Mouse (Mus musculus) G1E (cell line): Measurements from ENCODE around the gene Mtrf1l.

Experiments
- CTCF ChIP-seq: IDR thresholded peaks from 2 replicates; pipeline ENCODE4 v1.5.1; 2012; ENCODE audit warnings: low read depth, low read length, inconsistent platforms, mixed read lengths
- GATA1 ChIP-seq: IDR thresholded peaks from 2 replicates; pipeline ENCODE4 v1.6.1; 2012; ENCODE audit warnings: borderline replicate concordance, low read length, inconsistent platforms, mixed read lengths
- POLR2AphosphoS5 ChIP-seq: IDR thresholded peaks from 2 replicates; pipeline ENCODE4 v1.6.1; 2012; ENCODE audit warnings: low read depth, low read length, inconsistent platforms; ENCODE audit not compliant: insufficient replicate concordance
- TAL1 ChIP-seq: conservative IDR thresholded peaks from 2 replicates; pipeline ENCODE4 v1.6.1; 2012; ENCODE audit warnings: low read depth, low read length, inconsistent platforms, mixed read lengths

- TF ChIP-seq CTCF (no peak), TAL1 (no peak), GATA1 (no peak), POLR2AphosphoS5 (no peak)
These were observed 19.0 kb downstream of the Mtrf1l start for GRCm38 (mm10) chr10:5804691-5805156.
